Mouse (Mus musculus): ENCODE measurements around the gene Eapp. TPM values are rescaled to one million over a fixed set of nuclear protein-coding genes. Genes with fewer than 3 reads are reported as not detected.
"Not testable (repeated sequence)": the region's sequence is repeated elsewhere in the genome, so short reads cannot be mapped to it uniquely, and the experiment has no call there.

Eapp gene
- polyA plus RNA-seq (2015; fragmentation: Nextera tagmentation; extraction: Ambion mirVana), result 50.0 and 50.3 TPM in 2 replicates

GRCm38 (mm10) chr12:54695511-54696241, at the start of gene Eapp:
Gene Eapp (minus strand): TSS chr12:54695897.
- Histone ChIP-seq H3K36me3 (peaks cover 21% of the 10 kb centered on the region), H3K9me3 (replicated peaks) (no peaks in the 10 kb centered on the region), H3K4me2 (peak within 1 kb of the TSS; percentile 85), H3K4me1 (replicated peaks) (peaks cover 44% of the 10 kb centered on the region), H3K9ac (peak within 1 kb of the TSS; percentile 92), H3K27me3 (no peaks in the 10 kb centered on the region), H3K27ac (peak within 1 kb of the TSS; percentile 97), H3K4me3 (replicated peaks) (peak within 1 kb of the TSS; percentile 86)
- under 1% methylated on average over 57 of the region's 57 CpGs for WGBS (ENCODE audit: insufficient replicate concordance)
- peak; percentile 87 for ATAC-seq (ENCODE audit: low read depth)
- peak; percentile 93 for DNase-seq

- not testable (repeated sequence) for ATAC-seq (ENCODE audit: low read depth); H3K36me3 ChIP-seq; H3K27me3 ChIP-seq; H3K4me1 ChIP-seq (replicated peaks); H3K9me3 ChIP-seq (replicated peaks); H3K4me2 ChIP-seq; H3K4me3 ChIP-seq (replicated peaks); H3K9ac ChIP-seq; H3K27ac ChIP-seq
- WGBS (ENCODE audit: insufficient replicate concordance), result 0% methylated on average over 12 of the region's 33 CpGs
- peak; percentile 17 for DNase-seq
Observed at GRCm38 (mm10) chr12:54738661-54739243, 43.1 kb upstream of the Eapp start.

GRCm38 (mm10) chr12:54737891-54738660, 42.4 kb upstream of the Eapp start:
- not testable (repeated sequence) for H3K4me3 ChIP-seq (replicated peaks); H3K9ac ChIP-seq; H3K4me2 ChIP-seq; H3K9me3 ChIP-seq (replicated peaks); H3K36me3 ChIP-seq; H3K27ac ChIP-seq; DNase-seq; H3K27me3 ChIP-seq; H3K4me1 ChIP-seq (replicated peaks)
- no CpG with 5 or more reads among the region's 21 CpGs for WGBS (ENCODE audit: insufficient replicate concordance)
- peak; percentile 91 for ATAC-seq (ENCODE audit: low read depth)

- WGBS (ENCODE audit: insufficient replicate concordance), result 3% methylated on average over 7 of the region's 49 CpGs
- not testable (repeated sequence) for H3K9me3 ChIP-seq (replicated peaks); H3K9ac ChIP-seq; H3K27ac ChIP-seq; H3K36me3 ChIP-seq; H3K4me2 ChIP-seq; H3K4me1 ChIP-seq (replicated peaks); H3K4me3 ChIP-seq (replicated peaks); H3K27me3 ChIP-seq
- DNase-seq, result peak; percentile 62
- peak; percentile 63 for ATAC-seq (ENCODE audit: low read depth)
Observed at GRCm38 (mm10) chr12:54734307-54735131, 38.8 kb upstream of the Eapp start.

- no CpG with 5 or more reads among the region's 56 CpGs for WGBS (ENCODE audit: insufficient replicate concordance)
- not testable (repeated sequence) for H3K9ac ChIP-seq; DNase-seq; H3K4me1 ChIP-seq (replicated peaks); H3K9me3 ChIP-seq (replicated peaks); H3K4me3 ChIP-seq (replicated peaks); H3K36me3 ChIP-seq; H3K4me2 ChIP-seq; H3K27ac ChIP-seq; H3K27me3 ChIP-seq
- ATAC-seq (ENCODE audit: low read depth), result peak; percentile 86
Observed at GRCm38 (mm10) chr12:54729140-54730059, 33.7 kb upstream of the Eapp start.

GRCm38 (mm10) chr12:54718871-54719786, 23.4 kb upstream of the Eapp start:
- no CpG with 5 or more reads among the region's 56 CpGs for WGBS (ENCODE audit: insufficient replicate concordance)
- not testable (repeated sequence) for H3K36me3 ChIP-seq; H3K9me3 ChIP-seq (replicated peaks); H3K4me3 ChIP-seq (replicated peaks); H3K27ac ChIP-seq; H3K27me3 ChIP-seq; H3K4me2 ChIP-seq; H3K9ac ChIP-seq; DNase-seq; H3K4me1 ChIP-seq (replicated peaks)
- peak; percentile 85 for ATAC-seq (ENCODE audit: low read depth)

- H3K36me3 ChIP-seq; H3K4me2 ChIP-seq; H3K27ac ChIP-seq; ATAC-seq (ENCODE audit: low read depth); DNase-seq; H3K4me1 ChIP-seq (replicated peaks); H3K27me3 ChIP-seq; H3K9ac ChIP-seq; H3K4me3 ChIP-seq (replicated peaks); H3K9me3 ChIP-seq (replicated peaks): not testable (repeated sequence)
- 58% methylated on average over 5 of the region's 11 CpGs for WGBS (ENCODE audit: insufficient replicate concordance)
Observed at GRCm38 (mm10) chr12:54717516-54717915, 21.8 kb upstream of the Eapp start.

GRCm38 (mm10) chr12:54713822-54714626, 18.3 kb upstream of the Eapp start:
- 0% methylated on average over 7 of the region's 48 CpGs for WGBS (ENCODE audit: insufficient replicate concordance)
- ATAC-seq (ENCODE audit: low read depth), result peak; percentile 58

GRCm38 (mm10) chr12:54710494-54710879, 14.8 kb upstream of the Eapp start:
- WGBS (ENCODE audit: insufficient replicate concordance), result 0% methylated on average over 3 of the region's 8 CpGs
- not testable (repeated sequence) for H3K4me3 ChIP-seq (replicated peaks); H3K9ac ChIP-seq; H3K27me3 ChIP-seq; H3K4me2 ChIP-seq; H3K36me3 ChIP-seq; H3K27ac ChIP-seq; H3K4me1 ChIP-seq (replicated peaks); H3K9me3 ChIP-seq (replicated peaks)
- DNase-seq (peak; percentile 68), ATAC-seq (ENCODE audit: low read depth) (peak; percentile 89)

More at GRCm38 (mm10) chr12:54713822-54714626, 18.3 kb upstream of the Eapp start:
- not testable (repeated sequence) for H3K27me3 ChIP-seq; H3K9me3 ChIP-seq (replicated peaks); H3K4me1 ChIP-seq (replicated peaks); H3K9ac ChIP-seq; H3K4me2 ChIP-seq; H3K36me3 ChIP-seq; H3K4me3 ChIP-seq (replicated peaks); H3K27ac ChIP-seq
- DNase-seq, result peak; percentile 29
